Comparison of ENCODE assay signal across 11 mouse cellular contexts in genomic region chr1:135204196-135205126, GRCm38 (mm10). TPM values are rescaled to one million over a fixed set of nuclear protein-coding genes. Genes with fewer than 3 reads are reported as not detected.
DNase-seq lines count a peak whose midpoint lies in the region; ATAC-seq and TF ChIP-seq lines count a peak whose summit lies in the region.
"Had no signal": no experiment of that assay in that cellular context is flagged by ENCODE, and none has a peak within 500 bp of the region (broad histone marks: within the 10 kb centered on the region; RNA-seq: fewer than 3 reads in every experiment).

No protein-coding gene starts in this region.

- no peak overlapping the region for H3K9ac ChIP-seq in forebrain, embryonic 12.5 days
- H3K9ac ChIP-seq in midbrain, embryonic 15.5 days, result no peak overlapping the region
- no peak overlapping the region for H3K9ac ChIP-seq in intestine, postnatal 0 days (ENCODE audit: low read depth, low read length)
- H3K9ac ChIP-seq in stomach, embryonic 16.5 days (ENCODE audit: low read length), result peak overlapping the region; percentile 46; the same call in 1 of the 2 replicates

- no peaks in the 10 kb centered on the region for H3K36me3 ChIP-seq in forebrain, embryonic 10.5 days (replicated peaks)
- H3K36me3 ChIP-seq in forebrain, embryonic 12.5 days (replicated peaks), result no peaks in the 10 kb centered on the region
- H3K36me3 ChIP-seq in midbrain, embryonic 10.5 days, result no peaks in the 10 kb centered on the region
- H3K36me3 ChIP-seq in midbrain, embryonic 15.5 days (replicated peaks), result no peaks in the 10 kb centered on the region
- H3K36me3 ChIP-seq in intestine, postnatal 0 days (ENCODE audit: control insufficient read depth, insufficient read depth), result no peaks in the 10 kb centered on the region
- no peaks in the 10 kb centered on the region for H3K36me3 ChIP-seq in stomach, embryonic 16.5 days (ENCODE audit: control insufficient read depth, insufficient read depth, low read length)

- no peak for ATAC-seq in forebrain, embryonic 12.5 days (ENCODE audit: low FRiP score)
- ATAC-seq in midbrain, embryonic 15.5 days (replicated peaks), result no peak
- peak; percentile 74 for ATAC-seq in intestine, postnatal 0 days
- ATAC-seq in stomach, embryonic 16.5 days (ENCODE audit: insufficient read depth, low FRiP score), result peak; percentile 91

- H3K9me3 ChIP-seq in forebrain, embryonic 10.5 days, result no peaks in the 10 kb centered on the region
- H3K9me3 ChIP-seq in forebrain, embryonic 12.5 days, result no peaks in the 10 kb centered on the region
- H3K9me3 ChIP-seq in midbrain, embryonic 10.5 days (replicated peaks), result no peaks in the 10 kb centered on the region
- H3K9me3 ChIP-seq in midbrain, embryonic 15.5 days, result no peaks in the 10 kb centered on the region
- H3K9me3 ChIP-seq in intestine, postnatal 0 days (ENCODE audit: control insufficient read depth), result no peaks in the 10 kb centered on the region
- H3K9me3 ChIP-seq in stomach, embryonic 16.5 days (replicated peaks; ENCODE audit: control insufficient read depth, low read length), result no peaks in the 10 kb centered on the region

- DNase-seq in forebrain, embryonic 10.5 days (ENCODE audit: extremely low spot score, low spot score), result no peak
- DNase-seq in midbrain, embryonic 10.5 days (ENCODE audit: low spot score), result no peak
- no peak for DNase-seq in cerebellum, postnatal 10 days
- no peak for DNase-seq in cerebellum, postnatal 25 days
- DNase-seq: thymus, postnatal 25 days had no signal

- peaks cover 21% of the 10 kb centered on the region for H3K4me1 ChIP-seq in forebrain, embryonic 10.5 days
- H3K4me1 ChIP-seq in forebrain, embryonic 12.5 days, result peaks cover 11% of the 10 kb centered on the region
- peaks cover 20% of the 10 kb centered on the region for H3K4me1 ChIP-seq in midbrain, embryonic 10.5 days
- H3K4me1 ChIP-seq in midbrain, embryonic 15.5 days, result no peaks in the 10 kb centered on the region; the same call in 1 of the 2 replicates
- H3K4me1 ChIP-seq in intestine, postnatal 0 days (replicated peaks; ENCODE audit: control insufficient read depth, insufficient read depth, low read length), result 0 out of 2 replicates have a peak, but pooled peaks cover 4% of the 10 kb centered on the region
- peaks cover 6% of the 10 kb centered on the region; the same call in 1 of the 2 replicates for H3K4me1 ChIP-seq in stomach, embryonic 16.5 days (ENCODE audit: control insufficient read depth, insufficient read depth, low read length)

- WGBS in forebrain, embryonic 10.5 days, result 36% methylated on average over 12 of the region's 12 CpGs
- 32% methylated on average over 12 of the region's 12 CpGs for WGBS in forebrain, embryonic 12.5 days
- WGBS in midbrain, embryonic 10.5 days, result 45% methylated on average over 12 of the region's 12 CpGs
- WGBS in midbrain, embryonic 15.5 days, result 31% methylated on average over 12 of the region's 12 CpGs
- WGBS in intestine, postnatal 0 days, result 17% methylated on average over 12 of the region's 12 CpGs
- 23% methylated on average over 12 of the region's 12 CpGs for WGBS in stomach, embryonic 16.5 days

- TF ChIP-seq CTCF in intestine, postnatal 0 days (IDR thresholded peaks at IDR 0.05; ENCODE audit: low read depth), result no peak

- no peak overlapping the region for H3K4me3 ChIP-seq in forebrain, embryonic 10.5 days
- no peak overlapping the region for H3K4me3 ChIP-seq in forebrain, embryonic 12.5 days (replicated peaks)
- no peak overlapping the region for H3K4me3 ChIP-seq in midbrain, embryonic 10.5 days
- no peak overlapping the region for H3K4me3 ChIP-seq in midbrain, embryonic 15.5 days
- H3K4me3 ChIP-seq in intestine, postnatal 0 days (ENCODE audit: low read depth, low read length), result no peak overlapping the region
- H3K4me3 ChIP-seq in stomach, embryonic 16.5 days (replicated peaks; ENCODE audit: low read length), result no peak overlapping the region
- H3K4me3 ChIP-seq: heart, adult 2 months; megakaryocyte, embryonic 14.5 days had no signal

- peak overlapping the region; percentile 41 for H3K27ac ChIP-seq in forebrain, embryonic 10.5 days
- no peak overlapping the region for H3K27ac ChIP-seq in forebrain, embryonic 12.5 days
- H3K27ac ChIP-seq in midbrain, embryonic 10.5 days (replicated peaks), result 0 out of 2 replicates have a peak overlapping the region, but pooled peaks have one; percentile 50
- no peak overlapping the region for H3K27ac ChIP-seq in midbrain, embryonic 15.5 days
- peak overlapping the region; percentile 71 for H3K27ac ChIP-seq in intestine, postnatal 0 days (ENCODE audit: low read depth, low read length)
- H3K27ac ChIP-seq in stomach, embryonic 16.5 days (ENCODE audit: low read length), result peak overlapping the region; percentile 82
- H3K27ac ChIP-seq: heart, adult 2 months had no signal

- H3K4me2 ChIP-seq in forebrain, embryonic 12.5 days, result no peak overlapping the region
- no peak overlapping the region for H3K4me2 ChIP-seq in midbrain, embryonic 15.5 days
- H3K4me2 ChIP-seq in intestine, postnatal 0 days (replicated peaks; ENCODE audit: low read depth), result peak overlapping the region; percentile 30; the same call in 1 of the 2 replicates
- H3K4me2 ChIP-seq in stomach, embryonic 16.5 days (ENCODE audit: low read depth, low read length), result no peak overlapping the region

- no peaks in the 10 kb centered on the region for H3K27me3 ChIP-seq in forebrain, embryonic 10.5 days (ENCODE audit: poor library complexity, severe bottlenecking)
- H3K27me3 ChIP-seq in forebrain, embryonic 12.5 days, result no peaks in the 10 kb centered on the region
- H3K27me3 ChIP-seq in midbrain, embryonic 10.5 days (ENCODE audit: low read depth, poor library complexity, severe bottlenecking), result peaks cover 4% of the 10 kb centered on the region; the same call in 1 of the 2 replicates
- H3K27me3 ChIP-seq in midbrain, embryonic 15.5 days (replicated peaks), result no peaks in the 10 kb centered on the region
- H3K27me3 ChIP-seq in intestine, postnatal 0 days (replicated peaks; ENCODE audit: control insufficient read depth, insufficient read depth, low read length), result no peaks in the 10 kb centered on the region
- no peaks in the 10 kb centered on the region for H3K27me3 ChIP-seq in stomach, embryonic 16.5 days (ENCODE audit: control insufficient read depth, insufficient read depth, low read length)

RNA-seq across cellular contexts. Expression of gene Gpr37l1, which starts 37.0 kb away (rescaled TPM):
- polyA plus RNA-seq in forebrain, embryonic 10.5 days (2016; fragmentation: Nextera tagmentation; extraction: Ambion mirVana), result not detected in 2 replicates
- not detected in 2 replicates for polyA plus RNA-seq in forebrain, embryonic 12.5 days (2016; fragmentation: Nextera tagmentation; extraction: Ambion mirVana)
- polyA plus RNA-seq in midbrain, embryonic 10.5 days (2016; fragmentation: Nextera tagmentation; extraction: Ambion mirVana), result not detected in 2 replicates
- polyA plus RNA-seq in midbrain, embryonic 15.5 days (2015; fragmentation: Nextera tagmentation; extraction: Ambion mirVana), result 0.87 and 1.2 TPM in 2 replicates
- polyA plus RNA-seq in intestine, postnatal 0 days (2015; fragmentation: Nextera tagmentation; extraction: Ambion mirVana), result 1.7 and 2.0 TPM in 2 replicates
- polyA plus RNA-seq in stomach, embryonic 16.5 days (2015; fragmentation: Nextera tagmentation; extraction: Ambion mirVana), result 0.90 and 1.3 TPM in 2 replicates

RNA-seq across cellular contexts. Expression of gene Elf3, which starts 53.9 kb away (rescaled TPM):
- 3.3 and 4.0 TPM in 2 replicates for polyA plus RNA-seq in forebrain, embryonic 10.5 days (2016; fragmentation: Nextera tagmentation; extraction: Ambion mirVana)
- polyA plus RNA-seq in forebrain, embryonic 12.5 days (2016; fragmentation: Nextera tagmentation; extraction: Ambion mirVana), result 1.3 TPM in 2 replicates
- 0.77 and 1.6 TPM in 2 replicates for polyA plus RNA-seq in midbrain, embryonic 10.5 days (2016; fragmentation: Nextera tagmentation; extraction: Ambion mirVana)
- polyA plus RNA-seq in midbrain, embryonic 15.5 days (2015; fragmentation: Nextera tagmentation; extraction: Ambion mirVana), result 0.15 and 0.19 TPM in 2 replicates
- polyA plus RNA-seq in intestine, postnatal 0 days (2015; fragmentation: Nextera tagmentation; extraction: Ambion mirVana), result 159 and 164 TPM in 2 replicates
- polyA plus RNA-seq in stomach, embryonic 16.5 days (2015; fragmentation: Nextera tagmentation; extraction: Ambion mirVana), result 161 and 211 TPM in 2 replicates

RNA-seq across cellular contexts. Expression of gene Arl8a, which starts 57.8 kb away (rescaled TPM):
- polyA plus RNA-seq in forebrain, embryonic 10.5 days (2016; fragmentation: Nextera tagmentation; extraction: Ambion mirVana), result 37.6 and 39.2 TPM in 2 replicates
- polyA plus RNA-seq in forebrain, embryonic 12.5 days (2016; fragmentation: Nextera tagmentation; extraction: Ambion mirVana), result 113 and 119 TPM in 2 replicates
- polyA plus RNA-seq in midbrain, embryonic 10.5 days (2016; fragmentation: Nextera tagmentation; extraction: Ambion mirVana), result 46.5 and 67.6 TPM in 2 replicates
- 401 and 406 TPM in 2 replicates for polyA plus RNA-seq in midbrain, embryonic 15.5 days (2015; fragmentation: Nextera tagmentation; extraction: Ambion mirVana)
- polyA plus RNA-seq in intestine, postnatal 0 days (2015; fragmentation: Nextera tagmentation; extraction: Ambion mirVana), result 66.6 and 68.8 TPM in 2 replicates
- 35.3 and 37.6 TPM in 2 replicates for polyA plus RNA-seq in stomach, embryonic 16.5 days (2015; fragmentation: Nextera tagmentation; extraction: Ambion mirVana)

Comparison
In these comparisons a context has a peak if more than half of its experiments do, and no peak if none do; other contexts are left out.
1. H3K27ac ChIP-seq: peak in forebrain, embryonic 10.5 days (single experiment), midbrain, embryonic 10.5 days (single experiment), intestine, postnatal 0 days (single experiment) and stomach, embryonic 16.5 days (single experiment); none in forebrain, embryonic 12.5 days (single experiment) and midbrain, embryonic 15.5 days (single experiment).
2. ATAC-seq: peak in intestine, postnatal 0 days (single experiment) and stomach, embryonic 16.5 days (single experiment); none in forebrain, embryonic 12.5 days (single experiment) and midbrain, embryonic 15.5 days (single experiment).
3. RNA of gene Elf3, which starts 53.9 kb away (polyA plus RNA-seq): 159 to 164 TPM in intestine, postnatal 0 days and 161 to 211 TPM in stomach, embryonic 16.5 days; 3.3 to 4.0 TPM in forebrain, embryonic 10.5 days, 0.77 to 1.6 TPM in midbrain, embryonic 10.5 days, 1.3 TPM in forebrain, embryonic 12.5 days and 0.15 to 0.19 TPM in midbrain, embryonic 15.5 days; every median in the first group is over 10 times any median in the second.